Mouse (Mus musculus): ENCODE data around the gene Slc22a4. TPM values are rescaled to one million over a fixed set of nuclear protein-coding genes. Genes with fewer than 3 reads are reported as not detected.

The Slc22a4 gene
- total and polyA plus RNA-seq, 2 experiments = 2.4 to 3.8 TPM

DNA sequence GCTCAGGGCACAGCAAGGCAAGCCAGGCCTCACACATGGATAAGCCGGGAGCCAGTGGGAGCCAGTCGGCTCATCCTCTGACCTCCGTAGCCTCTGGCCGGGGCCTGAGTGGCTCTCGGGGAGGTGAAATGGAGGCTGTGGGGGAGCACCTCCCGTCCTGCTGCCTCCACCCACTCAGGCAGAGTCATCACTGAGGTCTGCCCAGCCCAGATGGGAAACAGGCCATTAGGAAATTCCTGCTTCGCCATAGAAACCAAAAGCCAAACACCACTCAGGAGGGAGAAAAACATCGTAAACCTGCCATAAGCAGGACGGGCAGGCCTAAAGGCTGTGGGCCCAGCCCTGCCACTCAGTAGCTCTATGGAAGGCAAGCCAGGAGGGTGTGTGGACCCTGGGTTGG, 32.4 kb upstream of the Slc22a4 start:
- H3K27ac ChIP-seq (replicated peaks; ENCODE audit: insufficient read depth, low read depth, low read length) = no peak overlapping the region
- no peak overlapping the region for H3K9ac ChIP-seq (ENCODE audit: low read depth, low read length)
- no peak for DNase-seq (ENCODE audit: extremely low read depth, low read depth, low spot score)

DNA sequence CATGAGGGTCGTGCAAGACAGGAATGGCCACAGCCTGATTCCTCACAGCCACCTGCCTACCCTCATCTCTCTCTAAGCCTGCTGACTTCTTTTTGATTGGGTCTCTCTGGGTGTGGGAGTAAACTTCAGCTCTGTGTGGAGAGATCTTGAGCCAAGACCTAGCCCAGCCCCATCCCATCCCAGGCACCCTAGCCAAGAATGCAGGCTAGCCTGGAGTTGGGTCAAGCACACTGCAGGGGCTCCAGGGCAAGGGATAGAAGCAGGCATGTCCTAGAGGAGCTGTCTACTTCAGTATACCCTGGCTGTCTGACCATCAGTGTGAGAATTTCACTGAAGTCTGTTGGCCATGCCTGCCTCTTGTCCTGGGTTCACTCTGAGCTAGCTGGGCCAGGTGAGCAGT, 31.6 kb upstream of the Slc22a4 start:
- H3K27ac ChIP-seq (replicated peaks; ENCODE audit: insufficient read depth, low read depth, low read length) = no peak overlapping the region
- no peak overlapping the region for H3K4me3 ChIP-seq (ENCODE audit: insufficient read depth, low read depth, low read length)
- TF ChIP-seq CTCF (IDR thresholded peaks at IDR 0.05; ENCODE audit: low read depth, low read length) (no peak), POLR2A (IDR thresholded peaks at IDR 0.05; ENCODE audit: extremely low read depth, insufficient read depth, low read length) (no peak)
- no peaks in the 10 kb centered on the region for H3K79me2 ChIP-seq (ENCODE audit: control insufficient read depth, insufficient read depth, low read length)
- no peak for DNase-seq (ENCODE audit: extremely low read depth, low read depth, low spot score)
- H3K9ac ChIP-seq (ENCODE audit: low read depth, low read length) = no peak overlapping the region
- H3K27me3 ChIP-seq (ENCODE audit: control insufficient read depth, insufficient read depth, low read length) = no peaks in the 10 kb centered on the region
- no peaks in the 10 kb centered on the region for H3K36me3 ChIP-seq (ENCODE audit: control insufficient read depth, insufficient read depth, low read length)
- peaks cover 5% of the 10 kb centered on the region for H3K4me1 ChIP-seq (ENCODE audit: control insufficient read depth, insufficient read depth, low read length)
- 83% methylated on average over 1 of the region's 1 CpGs for WGBS

More for the DNA sequence above, 32.4 kb upstream of the Slc22a4 start:
- 71% methylated on average over 9 of the region's 9 CpGs for WGBS
- no peaks in the 10 kb centered on the region for H3K79me2 ChIP-seq (ENCODE audit: control insufficient read depth, insufficient read depth, low read length)
- peaks cover 5% of the 10 kb centered on the region for H3K4me1 ChIP-seq (ENCODE audit: control insufficient read depth, insufficient read depth, low read length)
- no peaks in the 10 kb centered on the region for H3K27me3 ChIP-seq (ENCODE audit: control insufficient read depth, insufficient read depth, low read length)
- no peaks in the 10 kb centered on the region for H3K36me3 ChIP-seq (ENCODE audit: control insufficient read depth, insufficient read depth, low read length)
- TF ChIP-seq CTCF (IDR thresholded peaks at IDR 0.05; ENCODE audit: low read depth, low read length) (no peak), POLR2A (IDR thresholded peaks at IDR 0.05; ENCODE audit: extremely low read depth, insufficient read depth, low read length) (no peak)
- H3K4me3 ChIP-seq (ENCODE audit: insufficient read depth, low read depth, low read length) = no peak overlapping the region

DNA sequence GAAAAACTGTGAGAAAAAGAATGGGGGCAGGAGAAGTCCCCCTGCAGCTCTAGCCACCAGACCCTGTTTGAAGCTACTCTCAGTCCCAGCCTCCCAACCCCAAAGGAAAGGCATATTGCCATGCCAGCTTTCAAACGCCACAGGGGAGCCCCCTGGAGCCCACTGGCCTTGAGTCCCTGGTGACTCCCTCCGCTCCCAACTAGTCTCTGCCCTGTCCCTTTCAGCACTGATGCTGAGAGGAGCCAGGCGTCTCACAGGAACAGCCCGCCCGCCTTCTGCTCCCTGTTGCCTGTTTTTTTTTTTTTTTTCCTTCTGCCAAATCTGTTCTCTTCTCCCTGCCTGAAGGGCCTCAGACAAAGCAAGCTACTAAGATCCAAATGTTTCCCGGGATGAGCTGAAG, 30.8 kb upstream of the Slc22a4 start:
- Histone ChIP-seq H3K4me1 (ENCODE audit: control insufficient read depth, insufficient read depth, low read length) (peaks cover 5% of the 10 kb centered on the region), H3K27me3 (ENCODE audit: control insufficient read depth, insufficient read depth, low read length) (no peaks in the 10 kb centered on the region)
- DNase-seq (ENCODE audit: extremely low read depth, low read depth, low spot score) = no peak

DNA sequence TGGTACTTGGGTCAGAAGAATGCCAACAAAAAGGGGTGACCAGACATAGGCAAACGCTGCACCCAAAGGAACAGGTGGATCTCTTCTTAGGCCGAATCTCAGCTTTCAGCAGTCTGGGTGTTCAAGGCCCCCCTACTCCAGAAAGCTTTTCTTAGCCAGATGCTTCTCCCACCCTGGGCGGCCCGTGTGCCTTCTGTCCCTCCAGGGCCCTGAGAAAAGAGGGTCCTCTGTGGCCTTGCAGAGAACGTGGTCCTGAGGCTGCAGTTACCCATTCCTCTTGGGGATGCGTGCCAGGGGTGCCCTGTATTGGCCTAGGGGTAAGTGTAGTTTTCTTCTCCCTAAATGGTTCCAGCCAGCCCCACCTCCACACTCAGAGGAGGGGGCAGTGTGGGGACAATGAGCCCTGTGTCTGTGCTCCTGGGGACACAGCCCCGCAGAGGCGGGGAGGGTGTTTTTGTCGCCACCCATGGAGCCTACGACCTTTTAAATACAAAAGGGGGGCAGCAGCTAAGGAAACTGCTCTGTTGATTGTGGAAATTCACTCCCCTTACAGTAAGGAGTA, 30.2 kb upstream of the Slc22a4 start:
- TF ChIP-seq CTCF (IDR thresholded peaks at IDR 0.05; ENCODE audit: low read depth, low read length) (no peak), POLR2A (IDR thresholded peaks at IDR 0.05; ENCODE audit: extremely low read depth, insufficient read depth, low read length) (no peak)
- 83% methylated on average over 10 of the region's 10 CpGs for WGBS
- H3K36me3 ChIP-seq (ENCODE audit: control insufficient read depth, insufficient read depth, low read length) = no peaks in the 10 kb centered on the region
- H3K27ac ChIP-seq (replicated peaks; ENCODE audit: insufficient read depth, low read depth, low read length) = no peak overlapping the region
- no peak overlapping the region for H3K4me3 ChIP-seq (ENCODE audit: insufficient read depth, low read depth, low read length)
- H3K27me3 ChIP-seq (ENCODE audit: control insufficient read depth, insufficient read depth, low read length) = no peaks in the 10 kb centered on the region
- no peak overlapping the region for H3K9ac ChIP-seq (ENCODE audit: low read depth, low read length)
- DNase-seq (ENCODE audit: extremely low read depth, low read depth, low spot score) = no peak
- no peaks in the 10 kb centered on the region for H3K79me2 ChIP-seq (ENCODE audit: control insufficient read depth, insufficient read depth, low read length)
- H3K4me1 ChIP-seq (ENCODE audit: control insufficient read depth, insufficient read depth, low read length) = peaks cover 5% of the 10 kb centered on the region

More for the DNA sequence above, 30.8 kb upstream of the Slc22a4 start:
- 84% methylated on average over 6 of the region's 6 CpGs for WGBS
- Histone ChIP-seq H3K79me2 (ENCODE audit: control insufficient read depth, insufficient read depth, low read length) (no peaks in the 10 kb centered on the region), H3K4me3 (ENCODE audit: insufficient read depth, low read depth, low read length) (no peak overlapping the region), H3K9ac (ENCODE audit: low read depth, low read length) (no peak overlapping the region), H3K36me3 (ENCODE audit: control insufficient read depth, insufficient read depth, low read length) (no peaks in the 10 kb centered on the region), H3K27ac (replicated peaks; ENCODE audit: insufficient read depth, low read depth, low read length) (no peak overlapping the region)
- no peak for TF ChIP-seq CTCF (IDR thresholded peaks at IDR 0.05; ENCODE audit: low read depth, low read length)
- TF ChIP-seq POLR2A (IDR thresholded peaks at IDR 0.05; ENCODE audit: extremely low read depth, insufficient read depth, low read length) = no peak

DNA sequence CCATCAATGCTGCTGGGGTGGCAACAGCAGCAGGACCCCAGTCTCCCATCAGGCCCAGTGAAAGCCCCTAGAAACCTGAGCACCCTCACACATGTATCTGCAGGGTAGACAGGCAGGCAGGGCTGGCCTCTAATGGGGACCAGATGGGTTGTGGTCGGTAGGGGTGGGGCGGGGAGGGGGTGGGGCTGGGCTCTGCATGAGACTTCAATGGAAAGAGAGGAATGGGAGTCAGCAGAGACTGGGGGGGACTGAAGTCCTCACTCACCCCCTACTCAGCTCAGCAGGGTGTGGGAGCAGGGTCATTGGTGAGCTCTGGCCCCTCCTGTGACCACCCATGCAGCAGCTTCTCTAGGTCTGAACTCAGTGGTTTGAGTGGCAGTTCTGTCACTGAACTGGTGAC, 29.5 kb upstream of the Slc22a4 start:
- Histone ChIP-seq H3K27ac (replicated peaks; ENCODE audit: insufficient read depth, low read depth, low read length) (no peak overlapping the region), H3K36me3 (ENCODE audit: control insufficient read depth, insufficient read depth, low read length) (no peaks in the 10 kb centered on the region), H3K4me3 (ENCODE audit: insufficient read depth, low read depth, low read length) (no peak overlapping the region), H3K9ac (ENCODE audit: low read depth, low read length) (no peak overlapping the region), H3K79me2 (ENCODE audit: control insufficient read depth, insufficient read depth, low read length) (no peaks in the 10 kb centered on the region), H3K27me3 (ENCODE audit: control insufficient read depth, insufficient read depth, low read length) (no peaks in the 10 kb centered on the region), H3K4me1 (ENCODE audit: control insufficient read depth, insufficient read depth, low read length) (peaks cover 5% of the 10 kb centered on the region)
- WGBS = 78% methylated on average over 2 of the region's 2 CpGs
- no peak for DNase-seq (ENCODE audit: extremely low read depth, low read depth, low spot score)
- TF ChIP-seq POLR2A (IDR thresholded peaks at IDR 0.05; ENCODE audit: extremely low read depth, insufficient read depth, low read length) = no peak
- no peak for TF ChIP-seq CTCF (IDR thresholded peaks at IDR 0.05; ENCODE audit: low read depth, low read length)

GRCm38 (mm10) chr11:54056132-54056531, 28.2 kb upstream of the Slc22a4 start:
- H3K4me1 ChIP-seq (ENCODE audit: control insufficient read depth, insufficient read depth, low read length) = peaks cover 5% of the 10 kb centered on the region
- TF ChIP-seq CTCF (IDR thresholded peaks at IDR 0.05; ENCODE audit: low read depth, low read length) = peak; percentile 81
- no peak for TF ChIP-seq POLR2A (IDR thresholded peaks at IDR 0.05; ENCODE audit: extremely low read depth, insufficient read depth, low read length)
- no peaks in the 10 kb centered on the region for H3K79me2 ChIP-seq (ENCODE audit: control insufficient read depth, insufficient read depth, low read length)
- 23% methylated on average over 8 of the region's 8 CpGs for WGBS
- DNase-seq (ENCODE audit: extremely low read depth, low read depth, low spot score) = peak; percentile 92
- no peaks in the 10 kb centered on the region for H3K36me3 ChIP-seq (ENCODE audit: control insufficient read depth, insufficient read depth, low read length)
- H3K27me3 ChIP-seq (ENCODE audit: control insufficient read depth, insufficient read depth, low read length) = no peaks in the 10 kb centered on the region
- H3K27ac ChIP-seq (replicated peaks; ENCODE audit: insufficient read depth, low read depth, low read length) = no peak overlapping the region
- H3K4me3 ChIP-seq (ENCODE audit: insufficient read depth, low read depth, low read length) = no peak overlapping the region
- H3K9ac ChIP-seq (ENCODE audit: low read depth, low read length) = no peak overlapping the region

Measured in liver, adult 2 months (tissue).